ENCODE assay signal across 9 mouse cellular contexts in the genomic region with DNA sequence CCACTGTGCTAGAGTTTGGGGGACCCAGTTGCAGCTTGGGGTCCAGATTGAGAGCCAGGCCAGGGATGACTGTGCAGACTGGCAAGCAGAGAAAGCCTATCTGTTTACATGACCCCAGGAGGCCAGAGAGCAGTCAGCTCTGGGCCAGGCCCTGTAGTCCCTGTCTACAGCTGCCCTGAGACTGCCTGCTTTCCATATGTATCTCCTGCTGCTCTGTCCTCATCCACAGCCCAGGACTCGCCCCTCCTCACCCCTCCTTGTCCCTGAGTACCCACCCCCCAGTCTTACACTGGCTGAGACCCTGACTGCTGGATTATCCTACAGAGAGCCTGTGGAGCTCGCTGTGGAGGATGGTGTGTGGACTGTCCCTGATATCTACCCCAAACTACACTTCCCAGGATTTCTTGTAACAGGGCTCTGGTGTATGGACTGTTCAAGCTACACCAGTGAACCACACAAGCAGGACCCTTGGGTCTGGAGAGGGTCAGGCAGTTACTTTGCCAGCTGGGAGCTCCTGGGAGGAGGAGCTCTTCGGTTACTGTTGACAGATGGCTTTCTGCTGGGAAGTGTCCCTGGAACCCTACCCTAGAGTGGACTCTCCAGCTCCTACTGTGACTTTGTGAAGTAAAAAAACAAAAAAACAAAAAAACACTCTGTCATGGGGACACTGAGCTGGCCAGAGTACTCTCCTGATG. TPM values are rescaled to one million over a fixed set of nuclear protein-coding genes. Genes with fewer than 3 reads are reported as not detected.
DNase-seq lines count a peak whose midpoint lies in the region; ATAC-seq and TF ChIP-seq lines count a peak whose summit lies in the region.
"Had no signal": no experiment of that assay in that cellular context is flagged by ENCODE, and none has a peak within 500 bp of the region (broad histone marks: within the 10 kb centered on the region; RNA-seq: fewer than 3 reads in every experiment).

No protein-coding gene starts in this region.

- 12% methylated on average over 3 of the region's 3 CpGs for WGBS in lung, embryonic 14.5 days
- 61% methylated on average over 3 of the region's 3 CpGs for WGBS in lung, adult 2 months
- 35% methylated on average over 3 of the region's 3 CpGs for WGBS in heart, embryonic 15.5 days
- 16% methylated on average over 3 of the region's 3 CpGs for WGBS in lung, embryonic 15.5 days

- H3K9me3 ChIP-seq in lung, embryonic 14.5 days (ENCODE audit: low read depth, low read length), result no peaks in the 10 kb centered on the region
- no peaks in the 10 kb centered on the region for H3K9me3 ChIP-seq in heart, embryonic 15.5 days (replicated peaks)
- no peaks in the 10 kb centered on the region for H3K9me3 ChIP-seq in lung, embryonic 15.5 days

- peak overlapping the region; percentile 42 for H3K27ac ChIP-seq in lung, embryonic 14.5 days (ENCODE audit: low read depth)
- H3K27ac ChIP-seq in heart, embryonic 15.5 days, result 0 out of 2 replicates have a peak overlapping the region, but pooled peaks have one; percentile 7
- peak overlapping the region; percentile 44 for H3K27ac ChIP-seq in lung, embryonic 15.5 days

- 0 out of 2 replicates have a peak, but pooled peaks cover 9% of the 10 kb centered on the region for H3K4me1 ChIP-seq in lung, embryonic 14.5 days (ENCODE audit: insufficient read depth)
- peaks cover 2% of the 10 kb centered on the region for H3K4me1 ChIP-seq in lung, adult 2 months (ENCODE audit: control insufficient read depth, insufficient read depth, low read length)
- H3K4me1 ChIP-seq in heart, embryonic 15.5 days (replicated peaks), result peaks cover 10% of the 10 kb centered on the region; the same call in 1 of the 2 replicates
- peaks cover 32% of the 10 kb centered on the region for H3K4me1 ChIP-seq in lung, embryonic 15.5 days

- no peaks in the 10 kb centered on the region for H3K27me3 ChIP-seq in lung, embryonic 14.5 days (ENCODE audit: insufficient read depth, low read length)
- no peaks in the 10 kb centered on the region for H3K27me3 ChIP-seq in heart, embryonic 15.5 days
- H3K27me3 ChIP-seq in lung, embryonic 15.5 days, result no peaks in the 10 kb centered on the region

- H3K9ac ChIP-seq in lung, embryonic 14.5 days, result no peak overlapping the region
- H3K9ac ChIP-seq in heart, embryonic 15.5 days, result no peak overlapping the region
- no peak overlapping the region for H3K9ac ChIP-seq in lung, embryonic 15.5 days

- TF ChIP-seq POLR2A in lung, adult 2 months (IDR thresholded peaks at IDR 0.05; ENCODE audit: borderline replicate concordance, extremely low read depth, low read depth, low read length), result no peak

- H3K4me3 ChIP-seq in lung, embryonic 14.5 days (ENCODE audit: low read depth, low read length), result no peak overlapping the region
- H3K4me3 ChIP-seq in lung, adult 2 months (replicated peaks; ENCODE audit: extremely low read depth, low read depth, low read length), result no peak overlapping the region
- H3K4me3 ChIP-seq in heart, embryonic 15.5 days, result no peak overlapping the region
- H3K4me3 ChIP-seq in lung, embryonic 15.5 days, result no peak overlapping the region

- TF ChIP-seq CTCF in lung, embryonic 14.5 days (IDR thresholded peaks at IDR 0.05; ENCODE audit: low read depth), result no peak
- TF ChIP-seq CTCF in lung, adult 2 months (IDR thresholded peaks at IDR 0.05; ENCODE audit: insufficient read depth, low read length), result no peak

- no peak overlapping the region for H3K4me2 ChIP-seq in lung, embryonic 14.5 days
- H3K4me2 ChIP-seq in heart, embryonic 15.5 days, result no peak overlapping the region
- H3K4me2 ChIP-seq in lung, embryonic 15.5 days, result no peak overlapping the region

- DNase-seq in lung, embryonic 14.5 days, result peak; percentile 78
- no peak for DNase-seq in lung, adult 2 months
- DNase-seq in frontal cortex, postnatal 10 days (ENCODE audit: low spot score in 2 of 2), result no peak
- no peak for DNase-seq in urinary bladder, adult 18-20 months (ENCODE audit: low spot score in 2 of 2)
- DNase-seq in thymus, postnatal 4 days, result no peak
- DNase-seq in frontal cortex, postnatal 25 days (ENCODE audit: low spot score in 2 of 2), result no peak
- DNase-seq: right cerebral cortex, postnatal 4 days had no signal

- peak; percentile 83 for ATAC-seq in lung, embryonic 14.5 days (ENCODE audit: insufficient read depth)
- ATAC-seq in heart, embryonic 15.5 days (replicated peaks; ENCODE audit: insufficient number of reproducible peaks, insufficient read depth, low FRiP score, low read depth), result peak; percentile 50
- peak; percentile 83 for ATAC-seq in lung, embryonic 15.5 days (ENCODE audit: borderline replicate concordance, extremely low read depth, low FRiP score, low TSS enrichment)

- H3K36me3 ChIP-seq in lung, embryonic 14.5 days (ENCODE audit: insufficient read depth), result no peaks in the 10 kb centered on the region
- no peaks in the 10 kb centered on the region for H3K36me3 ChIP-seq in heart, embryonic 15.5 days
- H3K36me3 ChIP-seq in lung, embryonic 15.5 days, result no peaks in the 10 kb centered on the region

RNA-seq across cellular contexts. Expression of a gene that starts 32.6 kb away (rescaled TPM):
- not detected in 2 replicates for polyA plus RNA-seq in lung, embryonic 14.5 days (2014; fragmentation: Nextera tagmentation; extraction: Ambion mirVana)
- not detected in 2 replicates for polyA plus RNA-seq in lung, adult 2 months (2012; rRNA removed)
- polyA plus RNA-seq in heart, embryonic 15.5 days (2015; fragmentation: Nextera tagmentation; extraction: Ambion mirVana), result 3.5 and 3.6 TPM in 2 replicates
- polyA plus RNA-seq in lung, embryonic 15.5 days (2015; fragmentation: Nextera tagmentation; extraction: Ambion mirVana), result not detected in 2 replicates

RNA-seq across cellular contexts. Expression of a gene that starts 51.8 kb away (rescaled TPM):
- 0.24 and 0.27 TPM in 2 replicates for polyA plus RNA-seq in lung, embryonic 14.5 days (2014; fragmentation: Nextera tagmentation; extraction: Ambion mirVana)
- 0.14 and 0.24 TPM in 2 replicates for polyA plus RNA-seq in lung, adult 2 months (2012; rRNA removed)
- polyA plus RNA-seq in heart, embryonic 15.5 days (2015; fragmentation: Nextera tagmentation; extraction: Ambion mirVana), result 0.43 and 0.70 TPM in 2 replicates
- 0.58 and 0.67 TPM in 2 replicates for polyA plus RNA-seq in lung, embryonic 15.5 days (2015; fragmentation: Nextera tagmentation; extraction: Ambion mirVana)
